In genomic region chr12:89854355-89854754, GRCm38 (mm10) we compare ENCODE assay signal across 22 mouse cellular contexts.
DNase-seq lines count a peak whose midpoint lies in the region; ATAC-seq lines count a peak whose summit lies in the region.
"Had no signal": no experiment of that assay in that cellular context is flagged by ENCODE, and none has a peak within 500 bp of the region (broad histone marks: within the 10 kb centered on the region; RNA-seq: fewer than 3 reads in every experiment).

No protein-coding gene starts in this region.

- 27% methylated on average over 4 of the region's 4 CpGs for WGBS in forebrain, embryonic 10.5 days
- WGBS in forebrain, embryonic 15.5 days = 8% methylated on average over 4 of the region's 4 CpGs
- WGBS in midbrain, embryonic 10.5 days = 41% methylated on average over 4 of the region's 4 CpGs
- WGBS in midbrain, embryonic 16.5 days = 21% methylated on average over 4 of the region's 4 CpGs
- WGBS in forebrain, embryonic 13.5 days = 5% methylated on average over 4 of the region's 4 CpGs
- 10% methylated on average over 4 of the region's 4 CpGs for WGBS in neural tube, embryonic 15.5 days

- peaks cover 23% of the 10 kb centered on the region for H3K4me1 ChIP-seq in forebrain, embryonic 10.5 days
- H3K4me1 ChIP-seq in forebrain, embryonic 15.5 days = 0 out of 2 replicates have a peak, but pooled peaks cover 10% of the 10 kb centered on the region
- peaks cover 11% of the 10 kb centered on the region for H3K4me1 ChIP-seq in midbrain, embryonic 10.5 days
- H3K4me1 ChIP-seq in midbrain, embryonic 16.5 days (ENCODE audit: control insufficient read depth, insufficient read depth, low read length) = peaks cover 8% of the 10 kb centered on the region; the same call in 1 of the 2 replicates
- H3K4me1 ChIP-seq in forebrain, embryonic 13.5 days = peaks cover 17% of the 10 kb centered on the region
- H3K4me1 ChIP-seq in neural tube, embryonic 15.5 days = peaks cover 12% of the 10 kb centered on the region
- H3K4me1 ChIP-seq: heart, embryonic 13.5 days had no signal

- ATAC-seq in forebrain, embryonic 15.5 days (replicated peaks) = no peak
- no peak for ATAC-seq in midbrain, embryonic 16.5 days
- no peak for ATAC-seq in forebrain, embryonic 13.5 days
- ATAC-seq in neural tube, embryonic 15.5 days (ENCODE audit: low FRiP score) = no peak
- ATAC-seq in erythroblast, adult 5-6 weeks (replicated peaks; ENCODE audit: low FRiP score, poor library complexity, severe bottlenecking) = no peak
- ATAC-seq: hindbrain, embryonic 16.5 days; intestine, embryonic 16.5 days had no signal

- no peak overlapping the region for H3K27ac ChIP-seq in forebrain, embryonic 10.5 days
- H3K27ac ChIP-seq in forebrain, embryonic 15.5 days (replicated peaks) = no peak overlapping the region; the same call in 1 of the 2 replicates
- peak overlapping the region; percentile 13; the same call in 1 of the 2 replicates for H3K27ac ChIP-seq in midbrain, embryonic 10.5 days (replicated peaks)
- no peak overlapping the region for H3K27ac ChIP-seq in midbrain, embryonic 16.5 days (ENCODE audit: low read length)
- H3K27ac ChIP-seq in forebrain, embryonic 13.5 days = no peak overlapping the region; the same call in 1 of the 2 replicates
- H3K27ac ChIP-seq in neural tube, embryonic 15.5 days (replicated peaks) = peak overlapping the region; percentile 38; the same call in 1 of the 2 replicates
- H3K27ac ChIP-seq: embryonic facial prominence, embryonic 13.5 days; heart, adult 2 months; heart, embryonic 13.5 days; liver, embryonic 14.5 days had no signal

- no peak overlapping the region for H3K9ac ChIP-seq in forebrain, embryonic 15.5 days (replicated peaks)
- H3K9ac ChIP-seq in midbrain, embryonic 16.5 days (ENCODE audit: low read depth, low read length) = no peak overlapping the region
- H3K9ac ChIP-seq in forebrain, embryonic 13.5 days = no peak overlapping the region
- H3K9ac ChIP-seq in neural tube, embryonic 15.5 days (replicated peaks) = no peak overlapping the region
- H3K9ac ChIP-seq: embryonic facial prominence, embryonic 13.5 days; heart, embryonic 13.5 days; liver, embryonic 14.5 days; lung, embryonic 14.5 days had no signal

- peak overlapping the region; percentile 9; the same call in 1 of the 2 replicates for H3K4me3 ChIP-seq in forebrain, embryonic 10.5 days
- no peak overlapping the region for H3K4me3 ChIP-seq in forebrain, embryonic 15.5 days
- no peak overlapping the region for H3K4me3 ChIP-seq in midbrain, embryonic 10.5 days
- no peak overlapping the region for H3K4me3 ChIP-seq in midbrain, embryonic 16.5 days (ENCODE audit: low read depth, low read length)
- H3K4me3 ChIP-seq in forebrain, embryonic 13.5 days = no peak overlapping the region
- no peak overlapping the region for H3K4me3 ChIP-seq in neural tube, embryonic 15.5 days (replicated peaks)
- H3K4me3 ChIP-seq: embryonic facial prominence, embryonic 13.5 days; heart, adult 2 months; heart, embryonic 13.5 days had no signal

- H3K27me3 ChIP-seq in forebrain, embryonic 10.5 days (ENCODE audit: poor library complexity, severe bottlenecking) = no peaks in the 10 kb centered on the region
- no peaks in the 10 kb centered on the region for H3K27me3 ChIP-seq in forebrain, embryonic 15.5 days
- H3K27me3 ChIP-seq in midbrain, embryonic 10.5 days (ENCODE audit: low read depth, poor library complexity, severe bottlenecking) = no peaks in the 10 kb centered on the region
- no peaks in the 10 kb centered on the region for H3K27me3 ChIP-seq in midbrain, embryonic 16.5 days (ENCODE audit: control insufficient read depth, insufficient read depth, low read depth, low read length)
- H3K27me3 ChIP-seq in forebrain, embryonic 13.5 days = no peaks in the 10 kb centered on the region
- no peaks in the 10 kb centered on the region for H3K27me3 ChIP-seq in neural tube, embryonic 15.5 days (replicated peaks)
- H3K27me3 ChIP-seq: embryonic facial prominence, embryonic 13.5 days; heart, embryonic 13.5 days had no signal

- intact Hi-C loops in heart, postnatal 25 days (cut with DNase I) = no loop called here

- no peaks in the 10 kb centered on the region for H3K9me3 ChIP-seq in forebrain, embryonic 10.5 days
- H3K9me3 ChIP-seq in forebrain, embryonic 15.5 days = no peaks in the 10 kb centered on the region
- no peaks in the 10 kb centered on the region for H3K9me3 ChIP-seq in midbrain, embryonic 10.5 days (replicated peaks)
- H3K9me3 ChIP-seq in midbrain, embryonic 16.5 days (replicated peaks; ENCODE audit: control insufficient read depth, low read length, poor library complexity, severe bottlenecking) = no peaks in the 10 kb centered on the region
- no peaks in the 10 kb centered on the region for H3K9me3 ChIP-seq in forebrain, embryonic 13.5 days (replicated peaks)
- no peaks in the 10 kb centered on the region for H3K9me3 ChIP-seq in neural tube, embryonic 15.5 days (replicated peaks)
- H3K9me3 ChIP-seq: embryonic facial prominence, embryonic 13.5 days; heart, embryonic 13.5 days had no signal

- H3K36me3 ChIP-seq in forebrain, embryonic 10.5 days (replicated peaks) = no peaks in the 10 kb centered on the region
- H3K36me3 ChIP-seq in forebrain, embryonic 15.5 days = no peaks in the 10 kb centered on the region
- H3K36me3 ChIP-seq in midbrain, embryonic 10.5 days = no peaks in the 10 kb centered on the region
- H3K36me3 ChIP-seq in midbrain, embryonic 16.5 days (ENCODE audit: control insufficient read depth, insufficient read depth, low read length) = no peaks in the 10 kb centered on the region
- no peaks in the 10 kb centered on the region for H3K36me3 ChIP-seq in forebrain, embryonic 13.5 days (ENCODE audit: poor library complexity, severe bottlenecking)
- no peaks in the 10 kb centered on the region for H3K36me3 ChIP-seq in neural tube, embryonic 15.5 days
- H3K36me3 ChIP-seq: embryonic facial prominence, embryonic 13.5 days; heart, embryonic 13.5 days had no signal

- no peak for DNase-seq in forebrain, embryonic 10.5 days (ENCODE audit: extremely low spot score, low spot score)
- no peak for DNase-seq in midbrain, embryonic 10.5 days (ENCODE audit: low spot score)
- DNase-seq in heart, postnatal 25 days (ENCODE audit: low spot score) = no peak
- DNase-seq: adrenal gland, postnatal 36 days; cerebellum, adult 11-12 months; gastrocnemius, postnatal 36 days; heart, adult 2 months; heart, postnatal 14 days; kidney, adult 9 months; kidney, postnatal 14 days; lung, embryonic 14.5 days; thymus, postnatal 14 days had no signal

- no peak overlapping the region for H3K4me2 ChIP-seq in forebrain, embryonic 15.5 days (replicated peaks)
- H3K4me2 ChIP-seq in midbrain, embryonic 16.5 days (ENCODE audit: low read length) = no peak overlapping the region
- H3K4me2 ChIP-seq in forebrain, embryonic 13.5 days = peak overlapping the region; percentile 27
- H3K4me2 ChIP-seq in neural tube, embryonic 15.5 days = peak overlapping the region; percentile 13; the same call in 1 of the 2 replicates
- H3K4me2 ChIP-seq: embryonic facial prominence, embryonic 13.5 days; heart, embryonic 13.5 days; lung, embryonic 14.5 days had no signal

Comparison
In these comparisons a context has a peak if more than half of its experiments do, and no peak if none do; other contexts are left out.
1. H3K27ac ChIP-seq: peak in midbrain, embryonic 10.5 days (single experiment) and neural tube, embryonic 15.5 days (single experiment); none in forebrain, embryonic 10.5 days (single experiment), forebrain, embryonic 15.5 days (single experiment), midbrain, embryonic 16.5 days (single experiment) and forebrain, embryonic 13.5 days (single experiment).
2. H3K4me2 ChIP-seq: peak in forebrain, embryonic 13.5 days (single experiment) and neural tube, embryonic 15.5 days (single experiment); none in forebrain, embryonic 15.5 days (single experiment) and midbrain, embryonic 16.5 days (single experiment).